Mouse (Mus musculus): ENCODE measurements around the gene Asl.

GRCm38 (mm10) chr5:129978608-129979007, 50.4 kb downstream of the Asl start:
- no peak for TF ChIP-seq CTCF (IDR thresholded peaks at IDR 0.05; ENCODE audit: low read depth)
- TF ChIP-seq EP300 (IDR thresholded peaks at IDR 0.05; ENCODE audit: low read depth) = no peak

All from liver, postnatal 0 days (tissue).